Mouse (Mus musculus): Measurements from ENCODE around the gene Fblim1. TPM values are rescaled to one million over a fixed set of nuclear protein-coding genes. Genes with fewer than 3 reads are reported as not detected.
A peak's percentile ranks its signal among the peaks of the same experiment; 100 is the strongest.

Fblim1 gene
- total and polyA plus RNA-seq, 2 experiments from 2014 or later: 22.5 to 25.6 TPM

DNA sequence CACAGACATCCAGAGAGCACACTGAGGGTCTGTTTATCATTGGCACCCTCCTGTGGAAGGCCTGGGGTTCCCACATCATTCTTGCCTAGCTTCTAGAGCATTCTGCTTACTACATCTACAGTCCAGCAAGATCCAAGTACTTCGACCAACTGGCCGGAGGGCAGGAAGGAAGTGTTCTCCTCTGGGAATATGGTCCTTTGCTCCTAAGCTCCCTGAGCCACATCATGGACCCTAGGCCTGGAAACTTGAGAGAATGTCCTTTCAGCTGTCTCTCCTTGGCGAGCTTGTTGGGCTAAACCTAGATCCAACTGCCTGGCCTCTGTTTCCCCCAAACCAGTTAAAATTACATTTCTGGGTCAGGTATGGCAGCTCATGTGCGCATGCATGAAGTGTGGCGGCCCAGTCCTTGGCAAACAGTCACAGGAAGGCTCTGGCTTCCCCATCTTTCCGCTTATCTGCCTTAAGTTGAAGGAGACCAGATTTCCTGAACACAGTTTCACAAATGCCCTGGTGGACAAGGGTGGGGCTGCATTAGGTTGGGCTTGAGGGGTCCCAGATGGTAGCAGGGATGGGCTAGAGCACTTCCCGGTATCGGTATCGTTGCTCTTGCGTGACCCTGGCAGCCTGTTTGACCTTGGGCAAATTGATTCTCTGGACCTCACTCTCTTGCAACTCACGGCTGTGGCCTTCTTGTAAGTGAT lies 3.2 kb downstream of the Fblim1 start:
- WGBS: 91% methylated on average over 11 of the region's 11 CpGs
- DNase-seq (ENCODE audit: low spot score): no peak

DNA sequence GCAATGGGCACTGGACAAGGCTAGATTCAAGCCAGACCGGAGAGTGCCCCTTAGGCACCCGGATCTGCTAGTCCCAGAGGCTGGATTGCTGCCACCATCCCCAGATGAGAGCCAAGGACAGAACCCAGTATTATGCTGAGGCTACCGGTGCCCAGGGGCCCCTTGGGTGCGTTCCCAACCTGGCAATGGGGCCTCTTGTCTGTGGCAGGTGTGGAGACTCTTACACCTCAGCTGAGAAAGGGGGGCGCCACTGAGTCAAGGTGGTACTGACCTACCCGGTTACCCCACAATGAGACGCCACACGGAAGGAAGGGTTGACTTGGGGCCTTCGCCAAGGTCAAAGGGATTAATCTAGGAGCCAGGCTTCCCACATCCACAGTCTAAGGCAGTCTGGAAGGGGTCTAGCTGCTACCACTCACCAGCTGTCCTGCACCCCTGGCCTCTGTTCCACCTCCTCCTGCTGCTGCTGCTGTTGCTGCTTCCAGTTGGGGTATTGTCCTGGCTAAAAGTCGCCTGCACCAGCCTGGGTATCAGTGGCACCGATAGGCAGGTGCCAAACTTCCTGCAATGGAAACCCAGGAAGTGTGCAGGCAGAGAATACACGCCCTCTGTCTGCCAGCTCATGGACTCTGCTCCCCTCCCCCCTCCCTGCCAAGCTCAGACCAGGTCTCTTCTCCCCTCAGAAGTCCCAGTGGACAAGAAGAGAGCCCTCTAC lies 4.6 kb downstream of the Fblim1 start:
- TF ChIP-seq CTCF (IDR thresholded peaks at IDR 0.05; ENCODE audit: low read depth): no peak; the same call in 1 of the 2 replicates
- no peak overlapping the region for H3K4me2 ChIP-seq (ENCODE audit: low read depth, low read length)
- no peak overlapping the region for H3K4me3 ChIP-seq (ENCODE audit: low read length)
- H3K9me3 ChIP-seq (ENCODE audit: low read length): no peaks in the 10 kb centered on the region
- no peak overlapping the region for H3K9ac ChIP-seq (replicated peaks; ENCODE audit: low read length)
- H3K36me3 ChIP-seq (ENCODE audit: insufficient read depth, low read length): no peaks in the 10 kb centered on the region
- ATAC-seq (no peak), DNase-seq (ENCODE audit: low spot score) (no peak)
- no peaks in the 10 kb centered on the region for H3K27me3 ChIP-seq (ENCODE audit: insufficient read depth, low read length)
- no peak overlapping the region for H3K27ac ChIP-seq
- H3K4me1 ChIP-seq (ENCODE audit: insufficient read depth, low read length): no peaks in the 10 kb centered on the region
- WGBS: 68% methylated on average over 12 of the region's 12 CpGs

More for the DNA sequence above, 3.2 kb downstream of the Fblim1 start:
- Histone ChIP-seq H3K9me3 (ENCODE audit: low read length) (no peaks in the 10 kb centered on the region), H3K9ac (replicated peaks; ENCODE audit: low read length) (no peak overlapping the region), H3K4me1 (ENCODE audit: insufficient read depth, low read length) (no peaks in the 10 kb centered on the region), H3K4me2 (ENCODE audit: low read depth, low read length) (no peak overlapping the region), H3K4me3 (ENCODE audit: low read length) (no peak overlapping the region), H3K27ac (no peak overlapping the region), H3K27me3 (ENCODE audit: insufficient read depth, low read length) (no peaks in the 10 kb centered on the region), H3K36me3 (ENCODE audit: insufficient read depth, low read length) (no peaks in the 10 kb centered on the region)
- TF ChIP-seq CTCF (IDR thresholded peaks at IDR 0.05; ENCODE audit: low read depth): peak; percentile 22
- ATAC-seq: no peak

DNA sequence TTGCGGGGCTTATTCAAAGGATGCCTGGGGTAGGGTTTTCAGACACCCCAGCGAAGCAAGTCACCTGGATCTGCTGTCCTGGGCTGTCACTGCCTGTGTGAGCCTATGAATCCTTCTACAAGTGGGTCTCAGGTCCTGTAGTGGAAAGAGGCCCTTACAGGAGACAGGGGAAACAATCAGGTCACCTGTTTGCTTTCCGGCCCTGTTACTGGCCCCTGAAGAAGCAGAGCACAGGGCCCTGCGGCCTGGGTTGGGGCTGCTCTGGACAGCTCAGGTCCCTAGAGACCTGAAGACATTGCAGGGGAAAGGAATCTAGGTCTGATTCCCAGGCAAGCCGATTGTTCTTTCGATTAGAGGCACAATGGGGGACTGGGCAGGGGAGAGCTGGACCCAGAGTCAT lies 5.5 kb downstream of the Fblim1 start:
- no peak for TF ChIP-seq CTCF (IDR thresholded peaks at IDR 0.05; ENCODE audit: low read depth)
- Histone ChIP-seq H3K36me3 (ENCODE audit: insufficient read depth, low read length) (no peaks in the 10 kb centered on the region), H3K4me3 (ENCODE audit: low read length) (no peak overlapping the region), H3K27ac (peak overlapping the region; percentile 18; the same call in 1 of the 2 replicates), H3K9ac (replicated peaks; ENCODE audit: low read length) (no peak overlapping the region), H3K9me3 (ENCODE audit: low read length) (no peaks in the 10 kb centered on the region), H3K4me1 (ENCODE audit: insufficient read depth, low read length) (no peaks in the 10 kb centered on the region), H3K4me2 (ENCODE audit: low read depth, low read length) (peak overlapping the region; percentile 68; the same call in 1 of the 2 replicates), H3K27me3 (ENCODE audit: insufficient read depth, low read length) (no peaks in the 10 kb centered on the region)
- no peak for DNase-seq (ENCODE audit: low spot score)
- ATAC-seq: no peak
- WGBS: 30% methylated on average over 6 of the region's 6 CpGs

DNA sequence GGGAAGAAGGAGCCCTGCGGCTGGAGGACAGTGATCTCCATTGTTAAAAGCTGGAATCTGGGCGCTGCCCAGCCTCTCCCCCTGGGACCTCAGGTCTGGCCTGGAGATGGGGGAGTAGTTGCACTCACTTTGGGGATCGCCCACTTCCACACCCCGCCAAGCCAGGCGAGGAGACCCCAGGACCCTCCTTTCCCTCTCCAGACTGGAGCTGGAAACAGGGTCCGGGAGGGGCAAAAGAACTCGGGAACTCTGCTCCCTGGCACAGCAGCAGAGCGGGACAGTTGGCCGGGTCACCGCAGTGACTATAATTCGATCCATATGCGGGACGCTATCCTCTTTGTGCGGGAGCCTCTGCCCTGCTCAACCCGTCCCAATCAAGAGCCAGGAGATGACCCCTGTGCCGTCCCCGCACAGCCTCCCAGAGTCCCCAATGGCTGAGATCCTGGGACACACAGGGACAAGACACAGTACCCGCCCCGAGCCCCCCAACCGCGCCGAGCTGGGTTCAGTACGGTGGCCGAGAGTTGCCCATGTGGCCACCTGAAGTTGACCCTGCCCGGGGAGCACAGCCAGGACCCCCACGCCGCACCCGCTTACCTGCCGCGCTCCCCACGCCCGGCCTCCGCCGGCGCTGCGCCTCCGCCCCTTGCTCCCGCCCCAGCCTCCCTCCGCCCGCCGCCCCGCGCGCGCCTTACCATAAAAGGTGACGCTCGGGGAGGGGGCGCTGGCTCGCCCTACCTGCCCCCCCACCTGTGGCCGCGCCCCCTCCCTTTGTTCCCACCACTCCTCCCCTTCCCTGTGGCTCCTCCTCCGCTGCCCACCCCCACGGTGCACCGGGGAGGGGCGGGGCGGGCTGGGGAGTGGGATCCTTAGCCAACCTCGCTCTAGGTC lies 6.4 kb downstream of the Fblim1 start:
- H3K27me3 ChIP-seq (ENCODE audit: insufficient read depth, low read length): no peaks in the 10 kb centered on the region
- H3K27ac ChIP-seq: peak overlapping the region; percentile 18; the same call in 1 of the 2 replicates
- peak overlapping the region; percentile 68 for H3K4me2 ChIP-seq (ENCODE audit: low read depth, low read length)
- no peaks in the 10 kb centered on the region for H3K9me3 ChIP-seq (ENCODE audit: low read length)
- WGBS: 1% methylated on average over 50 of the region's 57 CpGs
- no peaks in the 10 kb centered on the region for H3K36me3 ChIP-seq (ENCODE audit: insufficient read depth, low read length)
- ATAC-seq: peak; percentile 42; the same call in 1 of the 2 replicates
- TF ChIP-seq CTCF (IDR thresholded peaks at IDR 0.05; ENCODE audit: low read depth): no peak
- peak overlapping the region; percentile 50 for H3K4me3 ChIP-seq (ENCODE audit: low read length)
- no peaks in the 10 kb centered on the region for H3K4me1 ChIP-seq (ENCODE audit: insufficient read depth, low read length)
- H3K9ac ChIP-seq (replicated peaks; ENCODE audit: low read length): peak overlapping the region; percentile 68
- peak; percentile 54 for DNase-seq (ENCODE audit: low spot score)

DNA sequence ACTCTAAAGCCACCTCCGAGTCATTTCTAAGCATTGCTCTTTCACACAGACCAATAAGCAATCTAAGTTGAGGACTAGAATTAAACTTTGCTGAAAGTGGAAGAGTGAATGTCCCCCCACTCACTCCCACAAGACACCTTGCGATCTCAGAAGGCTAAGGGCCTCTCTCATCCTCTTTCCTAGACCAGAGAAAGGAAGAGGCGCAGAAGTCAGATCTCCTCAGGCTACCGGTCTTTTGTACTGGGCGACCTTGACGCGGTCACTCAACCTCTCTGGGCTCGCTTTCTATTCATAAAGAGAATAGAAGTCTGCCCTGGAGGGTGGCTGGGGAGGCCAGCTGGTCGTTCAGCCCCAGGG lies 7.0 kb downstream of the Fblim1 start:
- Histone ChIP-seq H3K4me3 (ENCODE audit: low read length) (peak overlapping the region; percentile 50), H3K27me3 (ENCODE audit: insufficient read depth, low read length) (no peaks in the 10 kb centered on the region), H3K9me3 (ENCODE audit: low read length) (no peaks in the 10 kb centered on the region), H3K36me3 (ENCODE audit: insufficient read depth, low read length) (no peaks in the 10 kb centered on the region), H3K9ac (replicated peaks; ENCODE audit: low read length) (peak overlapping the region; percentile 68), H3K4me1 (ENCODE audit: insufficient read depth, low read length) (no peaks in the 10 kb centered on the region), H3K4me2 (ENCODE audit: low read depth, low read length) (peak overlapping the region; percentile 68), H3K27ac (no peak overlapping the region; the same call in 1 of the 2 replicates)
- no peak for TF ChIP-seq CTCF (IDR thresholded peaks at IDR 0.05; ENCODE audit: low read depth)
- WGBS: 4% methylated on average over 9 of the region's 9 CpGs
- DNase-seq (ENCODE audit: low spot score): no peak
- no peak for ATAC-seq

DNA sequence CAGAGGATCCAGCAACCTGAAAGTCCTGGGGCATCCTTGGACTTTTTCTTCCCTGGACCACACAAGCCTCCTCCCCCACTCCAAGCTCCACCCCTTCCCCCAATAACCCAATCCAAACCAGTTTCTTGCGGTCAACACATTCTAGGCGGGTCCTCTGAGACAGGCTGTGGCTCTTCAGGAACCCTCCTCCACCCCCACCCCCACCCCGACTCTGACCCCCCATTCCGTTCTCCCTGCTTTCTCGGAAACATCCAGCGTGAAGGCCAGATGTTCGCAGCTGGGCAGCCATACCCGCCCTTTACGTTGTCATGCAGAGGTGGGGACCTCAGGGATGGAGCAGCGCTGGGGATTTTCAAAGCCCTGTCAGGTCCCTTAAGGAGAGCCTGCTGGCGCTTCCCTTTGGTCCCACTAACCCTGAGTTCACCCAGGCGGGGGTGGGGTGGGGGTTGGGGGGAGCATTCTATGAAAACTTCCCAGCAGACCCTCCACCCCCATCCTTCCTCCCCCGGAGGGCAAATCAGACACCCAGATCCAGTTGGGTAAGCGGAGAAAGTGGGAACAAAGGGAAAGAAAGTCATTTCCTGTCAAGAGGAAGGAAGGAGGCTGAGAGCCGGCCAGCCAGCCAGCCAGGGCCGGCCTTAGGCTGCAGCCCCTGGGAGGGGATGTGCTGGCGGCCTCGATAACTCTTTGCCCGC lies 7.5 kb downstream of the Fblim1 start:
- H3K27ac ChIP-seq: no peak overlapping the region; the same call in 1 of the 2 replicates
- 3% methylated on average over 19 of the region's 19 CpGs for whole genome bisulfite sequencing
- no peak for DNase-seq (ENCODE audit: low spot score)
- H3K4me2 ChIP-seq (ENCODE audit: low read depth, low read length): peak overlapping the region; percentile 68
- H3K9ac ChIP-seq (replicated peaks; ENCODE audit: low read length): peak overlapping the region; percentile 68; the same call in 1 of the 2 replicates
- H3K36me3 ChIP-seq (ENCODE audit: insufficient read depth, low read length): no peaks in the 10 kb centered on the region
- H3K4me1 ChIP-seq (ENCODE audit: insufficient read depth, low read length): no peaks in the 10 kb centered on the region
- H3K9me3 ChIP-seq (ENCODE audit: low read length): no peaks in the 10 kb centered on the region
- ATAC-seq: no peak
- no peaks in the 10 kb centered on the region for H3K27me3 ChIP-seq (ENCODE audit: insufficient read depth, low read length)
- TF ChIP-seq CTCF (IDR thresholded peaks at IDR 0.05; ENCODE audit: low read depth): no peak
- peak overlapping the region; percentile 50 for H3K4me3 ChIP-seq (ENCODE audit: low read length)
